Mouse (Mus musculus) embryonic facial prominence, embryonic 11.5 days (tissue): ENCODE data around the gene Slc25a42. TPM values are rescaled to one million over a fixed set of nuclear protein-coding genes. Genes with fewer than 3 reads are reported as not detected.
A peak's percentile ranks its signal among the peaks of the same experiment; 100 is the strongest.

Source experiments
- ATAC-seq: fragments of 200-750 bp; cut with Nextera tagmentation; replicated peaks from 2 replicates; pipeline ENCODE4 v1.8.0; 2017; ENCODE audit warnings: low read depth; ENCODE audit not compliant: insufficient number of reproducible peaks, low FRiP score, low TSS enrichment
- DNase-seq: peaks from one replicate; pipeline ENCODE4 v3.0.0-alpha.2; 2015; ENCODE audit warnings: low spot score
- H3K27ac ChIP-seq: fragments of 300-500 bp; sonication (generic); replicated peaks from 2 replicates; pipeline ENCODE4 v1.5.1; 2014; ENCODE audit warnings: mild to moderate bottlenecking, low read depth, low read length, control low read depth
- H3K27me3 ChIP-seq: fragments of 300-500 bp; sonication (generic); 2 replicates; pipeline ENCODE4 v1.6.1; 2014; ENCODE audit warnings: mild to moderate bottlenecking, low read length, moderate library complexity, mixed read lengths; ENCODE audit not compliant: control insufficient read depth, insufficient read depth
- H3K36me3 ChIP-seq: fragments of 300-500 bp; sonication (generic); replicated peaks from 2 replicates; pipeline ENCODE4 v1.6.1; 2014; ENCODE audit warnings: low read depth, mild to moderate bottlenecking, low read length, moderate library complexity, mixed read lengths; ENCODE audit not compliant: control insufficient read depth, insufficient read depth
- H3K4me1 ChIP-seq: fragments of 300-500 bp; sonication (generic); 2 replicates; pipeline ENCODE4 v1.6.1; 2014; ENCODE audit warnings: low read length, mixed read lengths; ENCODE audit not compliant: control insufficient read depth, insufficient read depth
- H3K4me2 ChIP-seq: fragments of 300-500 bp; sonication (generic); 2 replicates; pipeline ENCODE4 v1.6.1; 2014; ENCODE audit warnings: low read depth, mild to moderate bottlenecking, control low read depth, low read length, moderate library complexity
- H3K4me3 ChIP-seq: fragments of 300-500 bp; sonication (generic); 2 replicates; pipeline ENCODE4 v1.5.1; 2014; ENCODE audit warnings: low read depth, low read length, control low read depth
- H3K9ac ChIP-seq: fragments of 300-500 bp; sonication (generic); replicated peaks from 2 replicates; pipeline ENCODE4 v1.6.1; 2014; ENCODE audit warnings: mild to moderate bottlenecking, control low read depth, low read length
- H3K9me3 ChIP-seq: fragments of 300-500 bp; sonication (generic); replicated peaks from 2 replicates; pipeline ENCODE4 v1.6.1; 2016; ENCODE audit warnings: mild to moderate bottlenecking, low read length, inconsistent platforms, mixed read lengths; ENCODE audit not compliant: control insufficient read depth
- WGBS: fragments of 180-500 bp; shearing (Covaris S2); extraction: QIAGEN DNeasy Blood & Tissue Kit; methylation state at CpG from one replicate; pipeline ENCODE4 v1.1.7; 2014; 5-methylcytosine and 5-hydroxymethylcytosine counted together
- polyA plus RNA-seq: library from polyadenylated mRNA; unstranded; fragments of >200 nt; fragmentation: Nextera tagmentation; extraction: Ambion mirVana; gene quantifications from 2 replicates; pipeline ENCODE4 v1.2.1, GENCODE M21; 2014

Slc25a42 gene
- polyA plus RNA-seq, 1 experiment from 2014 or later, result 1.3 TPM

GRCm38 (mm10) chr8:70237842-70238241 lies 25.7 kb upstream of the Slc25a42 start:
- DNase-seq, result no peak
- H3K9me3 ChIP-seq, result no peaks in the 10 kb centered on the region
- no peak overlapping the region for H3K4me3 ChIP-seq
- no peak overlapping the region for H3K9ac ChIP-seq
- no peak overlapping the region for H3K4me2 ChIP-seq
- no peaks in the 10 kb centered on the region for H3K27me3 ChIP-seq
- no peak for ATAC-seq
- no peak overlapping the region for H3K27ac ChIP-seq
- H3K36me3 ChIP-seq, result peaks cover 7% of the 10 kb centered on the region
- H3K4me1 ChIP-seq, result peaks cover 3% of the 10 kb centered on the region; the same call in 1 of the 2 replicates
- 94% methylated on average over 2 of the region's 2 CpGs for WGBS

GRCm38 (mm10) chr8:70234781-70235128 lies 22.6 kb upstream of the Slc25a42 start:
- WGBS, result under 1% methylated on average over 15 of the region's 15 CpGs
- H3K36me3 ChIP-seq, result peaks cover 7% of the 10 kb centered on the region; the same call in 1 of the 2 replicates
- no peaks in the 10 kb centered on the region for H3K27me3 ChIP-seq
- H3K9ac ChIP-seq, result peak overlapping the region; percentile 72
- no peak for DNase-seq
- H3K4me3 ChIP-seq, result peak overlapping the region; percentile 77
- H3K4me1 ChIP-seq, result peaks cover 3% of the 10 kb centered on the region; the same call in 1 of the 2 replicates
- peak overlapping the region; percentile 58 for H3K4me2 ChIP-seq
- H3K27ac ChIP-seq, result peak overlapping the region; percentile 53
- no peak for ATAC-seq
- no peaks in the 10 kb centered on the region for H3K9me3 ChIP-seq

GRCm38 (mm10) chr8:70234080-70234780 lies 22.1 kb upstream of the Slc25a42 start, which contains the start of the genes Sugp2 and Armc6:
TSS of gene Sugp2 (plus strand) at chr8:70234226.
TSS of gene Armc6 (minus strand) at chr8:70234466.
- no peaks in the 10 kb centered on the region for H3K9me3 ChIP-seq
- WGBS, result under 1% methylated on average over 67 of the region's 67 CpGs
- H3K4me1 ChIP-seq, result peaks cover 3% of the 10 kb centered on the region; the same call in 1 of the 2 replicates
- H3K36me3 ChIP-seq, result peaks cover 7% of the 10 kb centered on the region; the same call in 1 of the 2 replicates
- peak within 1 kb of the TSS; percentile 53 for H3K27ac ChIP-seq
- no peaks in the 10 kb centered on the region for H3K27me3 ChIP-seq
- H3K9ac ChIP-seq, result peak within 1 kb of the TSS; percentile 72
- peak within 1 kb of the TSS; percentile 88 for H3K4me2 ChIP-seq
- DNase-seq (peak; percentile 97), ATAC-seq (peak; percentile 95)
- peak within 1 kb of the TSS; percentile 77 for H3K4me3 ChIP-seq

- H3K4me3 ChIP-seq, result peak overlapping the region; percentile 77
- 0 out of 2 replicates have a peak, but pooled peaks have one; percentile 7 for ATAC-seq
- no peaks in the 10 kb centered on the region for H3K9me3 ChIP-seq
- peaks cover 7% of the 10 kb centered on the region; the same call in 1 of the 2 replicates for H3K36me3 ChIP-seq
- peak overlapping the region; percentile 72 for H3K9ac ChIP-seq
- DNase-seq, result no peak
- peak overlapping the region; percentile 88 for H3K4me2 ChIP-seq
- H3K27me3 ChIP-seq, result no peaks in the 10 kb centered on the region
- WGBS, result 6% methylated on average over 13 of the region's 13 CpGs
- peaks cover 3% of the 10 kb centered on the region; the same call in 1 of the 2 replicates for H3K4me1 ChIP-seq
- H3K27ac ChIP-seq, result peak overlapping the region; percentile 6; the same call in 1 of the 2 replicates
These were observed 21.5 kb upstream of the Slc25a42 start for GRCm38 (mm10) chr8:70233606-70234005.

GRCm38 (mm10) chr8:70230837-70231236 lies 18.7 kb upstream of the Slc25a42 start:
- Histone ChIP-seq H3K9ac (no peak overlapping the region), H3K36me3 (no peaks in the 10 kb centered on the region), H3K4me1 (peaks cover 3% of the 10 kb centered on the region; the same call in 1 of the 2 replicates), H3K27me3 (no peaks in the 10 kb centered on the region), H3K4me2 (no peak overlapping the region), H3K27ac (no peak overlapping the region), H3K4me3 (no peak overlapping the region), H3K9me3 (no peaks in the 10 kb centered on the region)
- ATAC-seq (no peak), DNase-seq (no peak)
- 90% methylated on average over 9 of the region's 9 CpGs for WGBS

- H3K27me3 ChIP-seq, result no peaks in the 10 kb centered on the region
- H3K4me3 ChIP-seq, result no peak overlapping the region
- DNase-seq (peak; percentile 7), ATAC-seq (no peak)
- H3K9me3 ChIP-seq, result no peaks in the 10 kb centered on the region
- no peak overlapping the region for H3K4me2 ChIP-seq
- H3K36me3 ChIP-seq, result no peaks in the 10 kb centered on the region; the same call in none of the 2 replicates
- WGBS, result 44% methylated on average over 4 of the region's 4 CpGs
- H3K27ac ChIP-seq, result no peak overlapping the region
- no peaks in the 10 kb centered on the region for H3K4me1 ChIP-seq
- no peak overlapping the region for H3K9ac ChIP-seq
These were observed 15.9 kb upstream of the Slc25a42 start for GRCm38 (mm10) chr8:70227997-70228396.

- H3K4me2 ChIP-seq, result no peak overlapping the region
- no peaks in the 10 kb centered on the region for H3K27me3 ChIP-seq
- ATAC-seq, result no peak
- H3K27ac ChIP-seq, result no peak overlapping the region
- no peaks in the 10 kb centered on the region; the same call in none of the 2 replicates for H3K36me3 ChIP-seq
- H3K9ac ChIP-seq, result no peak overlapping the region
- 56% methylated on average over 6 of the region's 6 CpGs for whole genome bisulfite sequencing
- H3K4me1 ChIP-seq, result no peaks in the 10 kb centered on the region
- H3K9me3 ChIP-seq, result no peaks in the 10 kb centered on the region
- no peak overlapping the region for H3K4me3 ChIP-seq
- DNase-seq, result peak; percentile 13
These were observed 11.2 kb upstream of the Slc25a42 start for GRCm38 (mm10) chr8:70223341-70223740.

GRCm38 (mm10) chr8:70222041-70222440 lies 9.9 kb upstream of the Slc25a42 start:
- Histone ChIP-seq H3K9me3 (no peaks in the 10 kb centered on the region), H3K4me2 (no peak overlapping the region), H3K4me3 (no peak overlapping the region), H3K4me1 (no peaks in the 10 kb centered on the region), H3K9ac (no peak overlapping the region), H3K27me3 (no peaks in the 10 kb centered on the region), H3K27ac (no peak overlapping the region), H3K36me3 (no peaks in the 10 kb centered on the region; the same call in none of the 2 replicates)
- 92% methylated on average over 12 of the region's 12 CpGs for WGBS
- no peak for DNase-seq
- ATAC-seq, result no peak
